Mouse (Mus musculus): Measurements from ENCODE around the gene Olfr1346. TPM values are rescaled to one million over a fixed set of nuclear protein-coding genes. Genes with fewer than 3 reads are reported as not detected.

Gene Olfr1346
- polyA plus RNA-seq, 1 experiment from 2014 or later = not detected

DNA sequence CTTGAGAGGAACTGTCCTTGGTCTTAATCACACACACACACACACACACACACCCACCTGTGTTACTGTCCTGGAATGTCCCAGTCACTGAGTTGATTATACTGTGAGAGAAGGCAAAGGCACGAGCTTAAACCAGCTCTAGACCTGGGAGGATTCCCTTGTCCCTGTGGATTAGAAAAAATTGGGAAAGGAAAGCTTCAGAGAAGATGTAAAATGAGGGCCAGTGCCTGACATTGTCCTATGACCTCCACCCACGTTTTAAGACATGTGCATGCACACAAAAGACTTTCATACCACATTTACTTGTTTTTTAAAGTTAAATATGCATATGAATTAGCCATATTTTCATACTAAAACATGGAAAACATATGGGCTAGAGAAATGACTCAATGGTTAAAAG lies 19.9 kb downstream of the Olfr1346 start, which contains the start of gene Olfr5:
Gene Olfr5 (minus strand): TSS at position 101 of the 400 bp plus-strand sequence.
- Histone ChIP-seq H3K4me2 (ENCODE audit: low read depth, low read length) (no peak within 1 kb of the TSS), H3K27ac (ENCODE audit: low read length) (no peak within 1 kb of the TSS), H3K36me3 (ENCODE audit: control insufficient read depth, insufficient read depth, low read length) (no peaks in the 10 kb centered on the region), H3K4me1 (ENCODE audit: control insufficient read depth, insufficient read depth, low read length) (no peaks in the 10 kb centered on the region), H3K9me3 (ENCODE audit: control insufficient read depth, low read length) (no peaks in the 10 kb centered on the region), H3K4me3 (ENCODE audit: low read length) (no peak within 1 kb of the TSS), H3K27me3 (replicated peaks; ENCODE audit: control insufficient read depth, insufficient read depth, low read length) (no peaks in the 10 kb centered on the region), H3K9ac (ENCODE audit: low read depth, low read length) (no peak within 1 kb of the TSS)
- no peak for ATAC-seq
- WGBS = 17% methylated on average over 2 of the region's 2 CpGs

DNA sequence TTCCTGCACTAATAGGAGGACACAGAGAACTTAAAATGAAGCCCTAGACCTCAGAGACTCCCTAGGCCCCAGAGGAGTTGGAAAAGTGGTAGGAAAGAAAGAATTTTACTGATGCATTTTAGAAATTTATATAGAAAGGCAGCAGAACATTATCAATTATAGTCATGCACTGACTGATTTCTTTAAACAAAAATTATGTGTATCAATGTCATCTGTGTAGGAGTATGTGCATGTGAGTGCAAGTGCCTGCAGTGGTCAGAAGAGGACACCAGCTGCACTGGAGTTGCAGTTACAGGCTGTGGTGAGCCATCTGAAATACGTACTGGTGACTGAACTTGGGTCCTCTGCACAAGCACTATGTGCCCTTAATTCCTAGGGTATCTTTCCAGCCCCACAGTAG lies 32.8 kb downstream of the Olfr1346 start, which contains the start of gene Olfr1347:
Gene Olfr1347 (minus strand): TSS at position 101 of the 400 bp plus-strand sequence.
- Histone ChIP-seq H3K27me3 (replicated peaks; ENCODE audit: control insufficient read depth, insufficient read depth, low read length) (no peaks in the 10 kb centered on the region), H3K4me3 (ENCODE audit: low read length) (no peak within 1 kb of the TSS), H3K9ac (ENCODE audit: low read depth, low read length) (no peak within 1 kb of the TSS), H3K27ac (ENCODE audit: low read length) (no peak within 1 kb of the TSS), H3K9me3 (ENCODE audit: control insufficient read depth, low read length) (no peaks in the 10 kb centered on the region), H3K4me1 (ENCODE audit: control insufficient read depth, insufficient read depth, low read length) (no peaks in the 10 kb centered on the region), H3K4me2 (ENCODE audit: low read depth, low read length) (no peak within 1 kb of the TSS), H3K36me3 (ENCODE audit: control insufficient read depth, insufficient read depth, low read length) (no peaks in the 10 kb centered on the region)
- no peak for ATAC-seq
- 69% methylated on average over 1 of the region's 1 CpGs for WGBS

DNA sequence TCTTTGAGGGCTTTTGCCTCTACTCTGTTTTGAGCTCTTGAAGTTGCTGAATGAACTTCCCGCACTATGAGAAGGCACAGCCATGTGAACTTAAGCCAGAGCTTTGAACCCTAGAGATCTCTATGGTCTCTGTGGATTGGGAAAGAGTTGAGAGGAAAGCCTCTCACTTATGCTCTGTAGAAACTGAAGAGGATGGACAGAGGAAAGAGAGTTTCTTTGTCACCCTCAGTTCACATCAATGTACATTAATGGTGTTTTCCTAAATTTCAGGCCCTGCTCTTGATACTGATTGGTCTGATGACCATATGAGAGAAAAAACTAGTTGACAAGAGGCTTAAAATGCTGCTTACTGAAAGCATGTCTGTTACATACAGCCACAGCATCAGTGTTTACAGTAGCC lies 41.7 kb downstream of the Olfr1346 start, which contains the start of gene Olfr1348:
Gene Olfr1348 (minus strand): TSS at position 101 of the 400 bp plus-strand sequence.
- Histone ChIP-seq H3K9me3 (ENCODE audit: control insufficient read depth, low read length) (no peaks in the 10 kb centered on the region), H3K4me1 (ENCODE audit: control insufficient read depth, insufficient read depth, low read length) (no peaks in the 10 kb centered on the region), H3K27ac (ENCODE audit: low read length) (no peak within 1 kb of the TSS), H3K4me2 (ENCODE audit: low read depth, low read length) (no peak within 1 kb of the TSS), H3K4me3 (ENCODE audit: low read length) (no peak within 1 kb of the TSS), H3K9ac (ENCODE audit: low read depth, low read length) (no peak within 1 kb of the TSS), H3K27me3 (replicated peaks; ENCODE audit: control insufficient read depth, insufficient read depth, low read length) (no peaks in the 10 kb centered on the region), H3K36me3 (ENCODE audit: control insufficient read depth, insufficient read depth, low read length) (no peaks in the 10 kb centered on the region)
- WGBS = 96% methylated on average over 1 of the region's 1 CpGs
- ATAC-seq = no peak

DNA sequence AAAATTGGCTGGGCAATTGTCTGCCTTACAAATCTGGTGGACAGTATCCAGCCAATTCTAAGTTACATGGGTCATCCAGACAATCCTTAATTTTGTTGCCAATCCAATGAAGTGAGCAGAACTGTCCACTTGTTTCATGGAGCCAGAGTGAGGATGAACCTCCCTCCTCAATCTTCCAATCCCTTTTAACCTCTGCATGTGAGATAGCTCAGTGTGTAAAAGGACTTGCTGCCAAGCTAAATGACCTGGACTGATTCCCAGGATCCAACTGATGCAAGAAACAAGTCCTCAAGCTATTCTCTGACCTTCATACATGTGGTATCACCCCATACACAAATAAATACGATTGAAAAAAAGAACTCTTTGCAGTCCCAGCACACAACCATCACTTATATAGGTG lies 54.8 kb downstream of the Olfr1346 start:
- no peak for ATAC-seq
- no peak overlapping the region for H3K4me3 ChIP-seq (ENCODE audit: low read length)
- no peak overlapping the region for H3K4me2 ChIP-seq (ENCODE audit: low read depth, low read length)
- H3K4me1 ChIP-seq (ENCODE audit: control insufficient read depth, insufficient read depth, low read length) = no peaks in the 10 kb centered on the region
- no peaks in the 10 kb centered on the region for H3K27me3 ChIP-seq (replicated peaks; ENCODE audit: control insufficient read depth, insufficient read depth, low read length)
- H3K9me3 ChIP-seq (ENCODE audit: control insufficient read depth, low read length) = peaks cover 6% of the 10 kb centered on the region
- no peak overlapping the region for H3K9ac ChIP-seq (ENCODE audit: low read depth, low read length)
- H3K27ac ChIP-seq (ENCODE audit: low read length) = no peak overlapping the region
- 15% methylated on average over 1 of the region's 1 CpGs for WGBS
- H3K36me3 ChIP-seq (ENCODE audit: control insufficient read depth, insufficient read depth, low read length) = no peaks in the 10 kb centered on the region

DNA sequence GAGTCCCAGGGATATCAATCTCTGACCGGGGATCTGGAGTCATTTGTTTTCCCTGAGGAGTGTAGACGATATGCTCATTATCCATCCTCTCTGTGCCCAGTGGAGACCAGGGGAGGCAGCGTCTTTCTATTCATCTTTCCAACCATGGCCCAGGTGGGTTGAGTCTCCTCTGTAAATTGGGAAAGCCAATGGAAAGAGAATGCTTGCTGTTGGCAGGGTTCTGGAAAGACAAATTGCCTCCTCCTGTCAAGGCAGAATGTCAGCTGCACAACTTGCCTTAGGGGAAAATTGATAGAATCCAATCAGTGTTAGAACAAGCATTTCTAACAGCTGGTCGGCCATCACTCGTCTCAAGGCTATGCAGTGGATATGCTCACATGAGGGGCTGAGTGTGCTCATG lies 55.9 kb downstream of the Olfr1346 start, which contains the start of gene Olfr1349:
Gene Olfr1349 (minus strand): TSS at position 101 of the 400 bp plus-strand sequence.
- no peaks in the 10 kb centered on the region for H3K27me3 ChIP-seq (replicated peaks; ENCODE audit: control insufficient read depth, insufficient read depth, low read length)
- no peak within 1 kb of the TSS for H3K27ac ChIP-seq (ENCODE audit: low read length)
- no peak within 1 kb of the TSS for H3K9ac ChIP-seq (ENCODE audit: low read depth, low read length)
- ATAC-seq = no peak
- no peak within 1 kb of the TSS for H3K4me2 ChIP-seq (ENCODE audit: low read depth, low read length)
- H3K9me3 ChIP-seq (ENCODE audit: control insufficient read depth, low read length) = peaks cover 9% of the 10 kb centered on the region
- H3K4me3 ChIP-seq (ENCODE audit: low read length) = no peak within 1 kb of the TSS
- WGBS = 80% methylated on average over 5 of the region's 5 CpGs
- no peaks in the 10 kb centered on the region for H3K4me1 ChIP-seq (ENCODE audit: control insufficient read depth, insufficient read depth, low read length)
- H3K36me3 ChIP-seq (ENCODE audit: control insufficient read depth, insufficient read depth, low read length) = no peaks in the 10 kb centered on the region

DNA sequence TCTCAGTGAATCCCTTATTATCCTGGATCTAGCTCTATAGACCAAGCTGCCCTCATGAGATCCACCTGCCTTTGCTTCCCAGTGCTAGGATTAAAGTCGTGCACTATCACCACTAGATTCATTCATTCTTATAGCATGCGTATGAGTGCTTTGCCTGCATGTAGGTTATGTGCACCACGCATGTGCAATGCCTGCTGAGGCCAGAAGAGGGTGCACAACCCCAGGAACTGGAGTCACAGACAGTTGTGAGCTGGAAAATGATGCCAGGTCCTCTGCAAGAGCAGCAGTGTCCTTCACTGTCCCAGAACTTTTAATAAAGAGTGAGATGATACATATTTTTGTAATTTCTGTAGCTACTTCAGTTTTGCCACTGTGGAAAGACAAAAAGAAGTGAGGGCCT lies 58.1 kb downstream of the Olfr1346 start:
- H3K4me1 ChIP-seq (ENCODE audit: control insufficient read depth, insufficient read depth, low read length) = no peaks in the 10 kb centered on the region
- H3K4me2 ChIP-seq (ENCODE audit: low read depth, low read length) = no peak overlapping the region
- no peak overlapping the region for H3K4me3 ChIP-seq (ENCODE audit: low read length)
- 58% methylated on average over 3 of the region's 3 CpGs for WGBS
- no peak overlapping the region for H3K9ac ChIP-seq (ENCODE audit: low read depth, low read length)
- H3K36me3 ChIP-seq (ENCODE audit: control insufficient read depth, insufficient read depth, low read length) = no peaks in the 10 kb centered on the region
- no peak overlapping the region for H3K27ac ChIP-seq (ENCODE audit: low read length)
- ATAC-seq = no peak
- H3K9me3 ChIP-seq (ENCODE audit: control insufficient read depth, low read length) = peaks cover 3% of the 10 kb centered on the region; the same call in 1 of the 2 replicates
- H3K27me3 ChIP-seq (replicated peaks; ENCODE audit: control insufficient read depth, insufficient read depth, low read length) = no peaks in the 10 kb centered on the region

DNA sequence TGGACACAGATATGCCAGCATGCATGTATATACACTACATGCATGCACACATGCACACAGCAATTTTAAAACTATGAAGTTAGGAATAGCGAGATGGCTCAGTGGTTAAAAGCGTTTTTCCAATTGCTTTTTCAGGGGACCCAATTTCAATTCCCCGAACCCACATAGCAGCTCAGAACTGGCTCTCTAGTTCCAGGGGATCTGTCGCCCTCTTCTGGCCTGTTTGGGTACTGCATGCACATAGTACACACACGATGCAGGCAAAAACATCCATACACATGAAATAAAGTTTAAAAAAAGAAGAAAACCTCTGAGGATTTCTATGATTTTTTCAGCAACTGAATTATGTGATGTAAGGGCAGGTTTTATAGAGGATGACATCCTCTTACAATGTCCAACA lies 59.2 kb downstream of the Olfr1346 start:
- Histone ChIP-seq H3K9ac (ENCODE audit: low read depth, low read length) (no peak overlapping the region), H3K4me2 (ENCODE audit: low read depth, low read length) (no peak overlapping the region), H3K27ac (ENCODE audit: low read length) (no peak overlapping the region), H3K27me3 (replicated peaks; ENCODE audit: control insufficient read depth, insufficient read depth, low read length) (no peaks in the 10 kb centered on the region), H3K4me1 (ENCODE audit: control insufficient read depth, insufficient read depth, low read length) (no peaks in the 10 kb centered on the region), H3K9me3 (ENCODE audit: control insufficient read depth, low read length) (peaks cover 3% of the 10 kb centered on the region; the same call in 1 of the 2 replicates), H3K4me3 (ENCODE audit: low read length) (no peak overlapping the region), H3K36me3 (ENCODE audit: control insufficient read depth, insufficient read depth, low read length) (no peaks in the 10 kb centered on the region)
- no peak for ATAC-seq
- 63% methylated on average over 5 of the region's 5 CpGs for WGBS

Other genes with a start within 250 kb of the Olfr1346 start
- gene Zscan5b, start 244.8 kb upstream of the Olfr1346 start, polyA plus RNA-seq (2015; fragmentation: Nextera tagmentation; extraction: Ambion mirVana) = not detected in 2 replicates
- gene Epp13, start 214.4 kb upstream of the Olfr1346 start, polyA plus RNA-seq (2015; fragmentation: Nextera tagmentation; extraction: Ambion mirVana) = not detected in 2 replicates
- gene Zfp667, start 180.5 kb upstream of the Olfr1346 start, polyA plus RNA-seq (2015; fragmentation: Nextera tagmentation; extraction: Ambion mirVana) = 5.1 and 5.4 TPM in 2 replicates
- 2.8 and 2.9 TPM in 2 replicates for gene Zfp583, start 135.8 kb upstream of the Olfr1346 start, polyA plus RNA-seq (2015; fragmentation: Nextera tagmentation; extraction: Ambion mirVana)
- 0.95 and 1.3 TPM in 2 replicates for gene Gm3854, start 123.3 kb upstream of the Olfr1346 start, polyA plus RNA-seq (2015; fragmentation: Nextera tagmentation; extraction: Ambion mirVana)
- gene Zfp78, start 103.8 kb upstream of the Olfr1346 start, polyA plus RNA-seq (2015; fragmentation: Nextera tagmentation; extraction: Ambion mirVana) = 1.6 and 2.1 TPM in 2 replicates
- 6.1 and 7.6 TPM in 2 replicates for gene Zfp28, start 83.8 kb upstream of the Olfr1346 start, polyA plus RNA-seq (2015; fragmentation: Nextera tagmentation; extraction: Ambion mirVana)
- 0.11 and 0.39 TPM in 2 replicates for gene Smim17, start 68.4 kb upstream of the Olfr1346 start, polyA plus RNA-seq (2015; fragmentation: Nextera tagmentation; extraction: Ambion mirVana)
- not detected in 2 replicates for gene Gm20715, start 56.8 kb upstream of the Olfr1346 start, polyA plus RNA-seq (2015; fragmentation: Nextera tagmentation; extraction: Ambion mirVana)
- gene Olfr1344, start 28.4 kb upstream of the Olfr1346 start, polyA plus RNA-seq (2015; fragmentation: Nextera tagmentation; extraction: Ambion mirVana) = not detected in 2 replicates
- not detected in 2 replicates for gene Olfr1336, start 10.9 kb upstream of the Olfr1346 start, polyA plus RNA-seq (2015; fragmentation: Nextera tagmentation; extraction: Ambion mirVana)
- gene Olfr5, start 19.8 kb downstream of the Olfr1346 start, polyA plus RNA-seq (2015; fragmentation: Nextera tagmentation; extraction: Ambion mirVana) = not detected in 2 replicates
- gene Olfr1347, start 32.7 kb downstream of the Olfr1346 start, polyA plus RNA-seq (2015; fragmentation: Nextera tagmentation; extraction: Ambion mirVana) = not detected in 2 replicates
- gene Olfr1348, start 41.6 kb downstream of the Olfr1346 start, polyA plus RNA-seq (2015; fragmentation: Nextera tagmentation; extraction: Ambion mirVana) = not detected in 2 replicates
- not detected in 2 replicates for gene Olfr1349, start 55.8 kb downstream of the Olfr1346 start, polyA plus RNA-seq (2015; fragmentation: Nextera tagmentation; extraction: Ambion mirVana)
- not detected in 2 replicates for gene Olfr1350, start 97.7 kb downstream of the Olfr1346 start, polyA plus RNA-seq (2015; fragmentation: Nextera tagmentation; extraction: Ambion mirVana)
- 3.0 TPM in 2 replicates for gene Zim1, start 229.3 kb downstream of the Olfr1346 start, polyA plus RNA-seq (2015; fragmentation: Nextera tagmentation; extraction: Ambion mirVana)

Measured in intestine, embryonic 16.5 days (tissue).